Mouse (Mus musculus): ENCODE results near the gene 1700025C18Rik. TPM values are rescaled to one million over a fixed set of nuclear protein-coding genes. Genes with fewer than 3 reads are reported as not detected.

The 1700025C18Rik gene
- polyA plus RNA-seq, 1 experiment from 2014 or later: not detected

DNA sequence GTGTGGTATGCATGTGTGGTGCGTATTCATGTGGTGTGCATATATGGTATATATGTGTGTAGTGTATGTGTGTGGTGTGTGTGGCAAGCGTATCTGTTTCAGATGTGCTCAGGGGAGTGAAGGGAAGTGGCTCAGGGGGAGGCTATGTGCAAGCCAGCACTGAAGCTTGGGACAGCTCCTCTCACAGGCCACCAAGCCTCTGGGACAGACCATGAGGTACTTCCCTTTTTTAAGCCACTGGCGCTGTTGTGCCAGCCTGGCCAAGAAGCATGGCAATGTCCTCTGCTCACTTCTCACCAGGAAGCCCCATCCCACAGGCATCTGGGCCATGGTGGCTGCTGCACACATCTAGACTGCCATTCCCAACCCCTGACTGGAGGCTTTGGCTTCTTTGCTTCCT, 12.4 kb upstream of the 1700025C18Rik start:
- H3K27ac ChIP-seq: no peak overlapping the region
- H3K4me3 ChIP-seq: no peak overlapping the region
- H3K9me3 ChIP-seq (replicated peaks): no peaks in the 10 kb centered on the region
- 58% methylated on average over 3 of the region's 3 CpGs for WGBS (ENCODE audit: insufficient replicate concordance)
- H3K9ac ChIP-seq: no peak overlapping the region
- no peaks in the 10 kb centered on the region for H3K36me3 ChIP-seq
- H3K4me2 ChIP-seq: no peak overlapping the region
- H3K4me1 ChIP-seq: no peaks in the 10 kb centered on the region
- no peak for ATAC-seq
- H3K27me3 ChIP-seq (replicated peaks): peaks cover 85% of the 10 kb centered on the region

- no peak overlapping the region for H3K4me3 ChIP-seq
- no peaks in the 10 kb centered on the region for H3K4me1 ChIP-seq
- no peaks in the 10 kb centered on the region for H3K9me3 ChIP-seq (replicated peaks)
- 8% methylated on average over 6 of the region's 6 CpGs for WGBS (ENCODE audit: insufficient replicate concordance)
- no peak for ATAC-seq
- H3K9ac ChIP-seq: no peak overlapping the region
- no peak overlapping the region for H3K4me2 ChIP-seq
- peaks cover 86% of the 10 kb centered on the region for H3K27me3 ChIP-seq (replicated peaks)
- no peak overlapping the region for H3K27ac ChIP-seq
- no peaks in the 10 kb centered on the region for H3K36me3 ChIP-seq
Measured at GRCm38 (mm10) chr2:165100749-165101148, 10.2 kb upstream of the 1700025C18Rik start.

- peaks cover 87% of the 10 kb centered on the region for H3K27me3 ChIP-seq (replicated peaks)
Measured at GRCm38 (mm10) chr2:165098861-165099260, 8.3 kb upstream of the 1700025C18Rik start.

GRCm38 (mm10) chr2:165096367-165096766, 5.8 kb upstream of the 1700025C18Rik start:
- Histone ChIP-seq H3K4me3 (no peak overlapping the region), H3K4me2 (no peak overlapping the region), H3K9ac (no peak overlapping the region), H3K9me3 (replicated peaks) (no peaks in the 10 kb centered on the region), H3K27ac (no peak overlapping the region), H3K4me1 (no peaks in the 10 kb centered on the region), H3K27me3 (replicated peaks) (peaks cover 65% of the 10 kb centered on the region), H3K36me3 (no peaks in the 10 kb centered on the region)
- no peak for ATAC-seq
- 18% methylated on average over 10 of the region's 10 CpGs for WGBS (ENCODE audit: insufficient replicate concordance)

More at GRCm38 (mm10) chr2:165098861-165099260, 8.3 kb upstream of the 1700025C18Rik start:
- no peak overlapping the region for H3K27ac ChIP-seq
- no peaks in the 10 kb centered on the region for H3K4me1 ChIP-seq
- no peak overlapping the region for H3K4me3 ChIP-seq
- no peaks in the 10 kb centered on the region for H3K36me3 ChIP-seq
- ATAC-seq: no peak
- WGBS (ENCODE audit: insufficient replicate concordance): 62% methylated on average over 3 of the region's 3 CpGs
- no peaks in the 10 kb centered on the region for H3K9me3 ChIP-seq (replicated peaks)
- H3K9ac ChIP-seq: no peak overlapping the region
- no peak overlapping the region for H3K4me2 ChIP-seq

DNA sequence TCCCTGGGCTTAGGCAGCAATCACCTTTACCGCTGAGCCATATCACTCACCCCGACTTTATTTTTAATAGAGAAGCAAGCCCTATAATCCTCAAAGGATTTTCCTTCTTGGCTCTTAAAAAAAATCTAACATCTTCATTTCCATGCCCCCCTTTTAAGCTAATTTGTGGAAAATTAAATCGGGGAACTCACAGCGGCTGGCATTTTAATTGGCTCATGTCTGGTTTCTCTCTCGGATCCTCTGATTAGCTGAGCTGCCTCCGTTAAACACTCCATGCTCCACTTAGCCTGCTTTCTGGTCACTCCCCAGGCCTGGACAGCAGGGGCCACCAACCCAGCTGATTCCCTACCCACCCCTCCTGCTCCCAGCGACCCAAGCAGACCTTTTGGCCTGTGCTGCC, 1.8 kb upstream of the 1700025C18Rik start:
- peaks cover 37% of the 10 kb centered on the region for H3K27me3 ChIP-seq (replicated peaks)
- H3K36me3 ChIP-seq: no peaks in the 10 kb centered on the region
- no peak overlapping the region for H3K4me2 ChIP-seq
- no peaks in the 10 kb centered on the region for H3K4me1 ChIP-seq
- no peak overlapping the region for H3K27ac ChIP-seq
- no peak for ATAC-seq
- WGBS (ENCODE audit: insufficient replicate concordance): 60% methylated on average over 7 of the region's 7 CpGs
- H3K9me3 ChIP-seq (replicated peaks): no peaks in the 10 kb centered on the region
- H3K9ac ChIP-seq: no peak overlapping the region
- H3K4me3 ChIP-seq: no peak overlapping the region

- 59% methylated on average over 8 of the region's 8 CpGs for WGBS (ENCODE audit: insufficient replicate concordance)
- no peak overlapping the region for H3K4me3 ChIP-seq
- ATAC-seq: no peak
- no peak overlapping the region for H3K27ac ChIP-seq
- H3K36me3 ChIP-seq: no peaks in the 10 kb centered on the region
- peaks cover 28% of the 10 kb centered on the region for H3K27me3 ChIP-seq (replicated peaks)
- H3K9me3 ChIP-seq (replicated peaks): no peaks in the 10 kb centered on the region
- no peaks in the 10 kb centered on the region for H3K4me1 ChIP-seq
- no peak overlapping the region for H3K4me2 ChIP-seq
- H3K9ac ChIP-seq: no peak overlapping the region
Measured at GRCm38 (mm10) chr2:165091433-165091965, 949 bp upstream of the 1700025C18Rik start.

- H3K27me3 ChIP-seq (replicated peaks): peaks cover 13% of the 10 kb centered on the region; the same call in 1 of the 2 replicates
- WGBS (ENCODE audit: insufficient replicate concordance): 30% methylated on average over 14 of the region's 14 CpGs
- no peak overlapping the region for H3K9ac ChIP-seq
- H3K4me3 ChIP-seq: no peak overlapping the region
- no peak overlapping the region for H3K27ac ChIP-seq
- no peaks in the 10 kb centered on the region for H3K36me3 ChIP-seq
- no peaks in the 10 kb centered on the region for H3K9me3 ChIP-seq (replicated peaks)
- no peak overlapping the region for H3K4me2 ChIP-seq
- H3K4me1 ChIP-seq: no peaks in the 10 kb centered on the region
- no peak for ATAC-seq
Measured at GRCm38 (mm10) chr2:165089470-165089869, 1.1 kb downstream of the 1700025C18Rik start.

DNA sequence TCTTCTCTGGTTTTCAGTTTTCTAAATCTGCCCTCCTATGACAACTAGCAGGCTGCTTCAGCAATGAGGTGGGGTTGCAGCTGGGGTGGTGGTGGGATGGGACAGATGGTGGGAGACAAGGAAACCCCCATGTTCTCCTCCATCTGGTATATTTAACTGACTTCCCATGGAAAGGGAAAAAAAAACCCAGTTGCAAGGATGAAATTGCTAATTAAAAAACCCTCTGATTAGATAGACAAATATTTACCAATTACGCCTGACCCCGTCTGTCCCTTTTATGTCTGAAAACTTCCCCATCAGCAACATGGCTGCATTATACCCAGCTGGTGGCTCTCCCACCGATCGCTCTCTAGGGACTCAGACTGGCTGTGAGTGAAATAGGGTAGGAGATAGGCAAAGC, 3.9 kb downstream of the 1700025C18Rik start:
- Histone ChIP-seq H3K27me3 (replicated peaks) (peaks cover 10% of the 10 kb centered on the region; the same call in 1 of the 2 replicates), H3K9ac (no peak overlapping the region), H3K36me3 (no peaks in the 10 kb centered on the region), H3K4me1 (no peaks in the 10 kb centered on the region), H3K27ac (no peak overlapping the region), H3K9me3 (replicated peaks) (no peaks in the 10 kb centered on the region), H3K4me3 (no peak overlapping the region), H3K4me2 (no peak overlapping the region)
- ATAC-seq: no peak
- WGBS (ENCODE audit: insufficient replicate concordance): 74% methylated on average over 4 of the region's 4 CpGs

- no peaks in the 10 kb centered on the region for H3K4me1 ChIP-seq
- 21% methylated on average over 7 of the region's 7 CpGs for WGBS (ENCODE audit: insufficient replicate concordance)
- H3K27me3 ChIP-seq (replicated peaks): peaks cover 57% of the 10 kb centered on the region
- H3K9ac ChIP-seq: no peak overlapping the region
- no peak for ATAC-seq
- no peak overlapping the region for H3K4me2 ChIP-seq
- H3K27ac ChIP-seq: no peak overlapping the region
- H3K36me3 ChIP-seq: no peaks in the 10 kb centered on the region
- H3K9me3 ChIP-seq (replicated peaks): no peaks in the 10 kb centered on the region
- no peak overlapping the region for H3K4me3 ChIP-seq
Measured at GRCm38 (mm10) chr2:165081257-165081656, 9.3 kb downstream of the 1700025C18Rik start.

DNA sequence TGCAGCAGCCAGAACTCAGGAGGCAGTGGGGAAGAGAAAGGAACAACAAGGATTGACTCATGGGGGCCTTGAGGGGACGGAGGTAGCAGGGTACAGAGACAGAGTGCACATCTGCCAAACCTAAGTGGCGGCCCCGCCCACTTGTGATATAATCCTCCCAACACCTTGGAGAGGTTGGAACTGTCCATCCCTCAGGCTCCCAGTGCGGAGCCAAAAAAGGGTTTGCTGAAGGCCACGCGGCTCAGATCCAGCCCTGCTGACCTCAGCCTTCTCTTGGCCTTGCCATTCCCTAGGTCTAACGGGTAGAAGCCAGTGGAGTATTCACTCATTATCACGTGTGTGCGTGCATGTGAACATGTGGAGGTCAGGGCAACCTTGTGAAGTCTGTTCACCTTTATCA, 9.9 kb downstream of the 1700025C18Rik start:
- H3K4me2 ChIP-seq: no peak overlapping the region
- no peak overlapping the region for H3K27ac ChIP-seq
- H3K9me3 ChIP-seq (replicated peaks): no peaks in the 10 kb centered on the region
- ATAC-seq: no peak
- 18% methylated on average over 9 of the region's 9 CpGs for WGBS (ENCODE audit: insufficient replicate concordance)
- H3K4me1 ChIP-seq: no peaks in the 10 kb centered on the region
- H3K27me3 ChIP-seq (replicated peaks): peaks cover 63% of the 10 kb centered on the region
- H3K9ac ChIP-seq: no peak overlapping the region
- no peaks in the 10 kb centered on the region for H3K36me3 ChIP-seq
- H3K4me3 ChIP-seq: no peak overlapping the region

DNA sequence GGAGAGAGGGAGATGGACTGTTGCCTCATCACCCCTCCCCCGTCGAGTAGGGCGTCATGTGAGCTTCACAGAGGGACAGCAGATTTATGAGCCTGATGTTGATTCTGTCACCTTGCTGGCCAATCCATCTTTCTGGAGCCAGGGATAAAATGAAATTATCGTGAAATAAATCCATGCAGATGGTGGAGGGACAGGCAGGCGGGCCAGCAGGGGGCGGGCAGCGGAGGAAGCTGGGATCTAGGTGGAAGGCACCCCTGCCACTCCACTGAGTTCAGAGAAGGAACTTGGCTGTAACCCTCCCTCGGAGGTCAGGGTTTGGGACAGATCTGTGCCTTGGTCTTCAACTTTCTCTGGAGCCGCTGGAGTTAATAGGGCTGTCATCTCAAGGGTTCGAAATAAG, 11.9 kb downstream of the 1700025C18Rik start:
- ATAC-seq: no peak
- no peak overlapping the region for H3K4me2 ChIP-seq
- 23% methylated on average over 10 of the region's 10 CpGs for WGBS (ENCODE audit: insufficient replicate concordance)
- H3K9ac ChIP-seq: no peak overlapping the region
- no peaks in the 10 kb centered on the region for H3K9me3 ChIP-seq (replicated peaks)
- peaks cover 83% of the 10 kb centered on the region for H3K27me3 ChIP-seq (replicated peaks)
- H3K36me3 ChIP-seq: no peaks in the 10 kb centered on the region
- H3K4me3 ChIP-seq: no peak overlapping the region
- H3K27ac ChIP-seq: no peak overlapping the region
- H3K4me1 ChIP-seq: no peaks in the 10 kb centered on the region

GRCm38 (mm10) chr2:165078045-165078444, 12.5 kb downstream of the 1700025C18Rik start:
- H3K9ac ChIP-seq: no peak overlapping the region

GRCm38 (mm10) chr2:165077055-165077454, 13.5 kb downstream of the 1700025C18Rik start:
- Histone ChIP-seq H3K4me1 (no peaks in the 10 kb centered on the region), H3K27me3 (replicated peaks) (peaks cover 98% of the 10 kb centered on the region), H3K36me3 (no peaks in the 10 kb centered on the region), H3K4me3 (no peak overlapping the region), H3K9ac (no peak overlapping the region), H3K4me2 (no peak overlapping the region), H3K9me3 (replicated peaks) (no peaks in the 10 kb centered on the region), H3K27ac (no peak overlapping the region)
- ATAC-seq: no peak
- 11% methylated on average over 9 of the region's 9 CpGs for WGBS (ENCODE audit: insufficient replicate concordance)

More at GRCm38 (mm10) chr2:165078045-165078444, 12.5 kb downstream of the 1700025C18Rik start:
- H3K4me3 ChIP-seq: no peak overlapping the region
- H3K4me2 ChIP-seq: no peak overlapping the region
- no peak overlapping the region for H3K27ac ChIP-seq
- 54% methylated on average over 8 of the region's 8 CpGs for WGBS (ENCODE audit: insufficient replicate concordance)
- no peaks in the 10 kb centered on the region for H3K4me1 ChIP-seq
- H3K36me3 ChIP-seq: no peaks in the 10 kb centered on the region
- peaks cover 88% of the 10 kb centered on the region for H3K27me3 ChIP-seq (replicated peaks)
- H3K9me3 ChIP-seq (replicated peaks): no peaks in the 10 kb centered on the region
- ATAC-seq: no peak
